Mouse (Mus musculus): ENCODE data around the gene Vmn1r124.
"Not testable (repeated sequence)": the region's sequence is repeated elsewhere in the genome, so short reads cannot be mapped to it uniquely, and the experiment has no call there.

The Vmn1r124 gene

DNA sequence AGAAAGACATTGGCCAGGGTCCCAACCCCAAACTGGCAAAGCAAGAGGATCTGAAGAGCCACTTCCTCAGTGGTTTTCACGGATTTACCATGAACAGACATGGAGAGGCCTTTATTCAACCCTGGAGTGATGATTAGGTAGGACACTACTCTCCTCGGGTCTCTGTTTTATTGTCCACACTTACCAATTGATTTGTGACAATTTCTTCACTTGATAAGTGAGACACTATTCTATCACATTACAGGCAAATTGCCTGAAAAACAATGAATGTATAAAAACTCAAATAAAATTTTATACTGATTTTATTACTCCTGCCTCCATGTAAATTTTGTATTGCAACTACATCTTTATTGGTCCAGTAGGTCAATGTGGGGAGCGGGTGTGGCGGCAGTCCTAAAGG is at the start of gene Vmn1r124:
Gene Vmn1r124, minus strand, starts transcription at position 101 of the 400 bp plus-strand sequence.
- CTCF ChIA-PET, POLR2A ChIA-PET: not testable (repeated sequence)

- POLR2A ChIA-PET, CTCF ChIA-PET: not testable (repeated sequence)
These were observed 41.0 kb upstream of the Vmn1r124 start, which contains the start of gene Vmn1r126 for GRCm38 (mm10) chr7:21301367-21301766. Gene Vmn1r126, minus strand, starts transcription at chr7:21301467.

GRCm38 (mm10) chr7:21271879-21272278 is 11.5 kb upstream of the Vmn1r124 start, which contains the start of gene Vmn1r125:
Gene Vmn1r125, plus strand, starts transcription at chr7:21272179.
- CTCF ChIA-PET, POLR2A ChIA-PET: not testable (repeated sequence)
